Mouse (Mus musculus) stomach, postnatal 0 days (tissue): Measurements from ENCODE around the gene Pspn. TPM values are rescaled to one million over a fixed set of nuclear protein-coding genes. Genes with fewer than 3 reads are reported as not detected.

Source experiments
- ATAC-seq: fragments of 200-750 bp; cut with Nextera tagmentation; 2 replicates; pipeline ENCODE4 v1.8.0; 2017; ENCODE audit not compliant: low FRiP score, low TSS enrichment
- DNase-seq: peaks from one replicate; pipeline ENCODE4 v3.0.0-alpha.2; 2016; ENCODE audit warnings: low spot score
- H3K27ac ChIP-seq: fragments of 300-500 bp; sonication (generic); replicated peaks from 2 replicates; pipeline ENCODE4 v1.5.1; 2014; ENCODE audit warnings: mild to moderate bottlenecking, control low read depth
- H3K27me3 ChIP-seq: fragments of 300-500 bp; sonication (generic); 2 replicates; pipeline ENCODE4 v1.6.1; 2014; ENCODE audit warnings: low read length; ENCODE audit not compliant: control insufficient read depth, insufficient read depth
- H3K36me3 ChIP-seq: fragments of 300-500 bp; sonication (generic); 2 replicates; pipeline ENCODE4 v1.6.1; 2014; ENCODE audit warnings: low read length, mixed read lengths; ENCODE audit not compliant: control insufficient read depth, insufficient read depth
- H3K4me1 ChIP-seq: fragments of 300-500 bp; sonication (generic); replicated peaks from 2 replicates; pipeline ENCODE4 v1.6.1; 2014; ENCODE audit warnings: antibody characterized with exemption; ENCODE audit not compliant: control insufficient read depth, insufficient read depth
- H3K4me2 ChIP-seq: fragments of 300-500 bp; sonication (generic); replicated peaks from 2 replicates; pipeline ENCODE4 v1.6.1; 2014; ENCODE audit warnings: low read depth, mild to moderate bottlenecking, control low read depth, moderate library complexity
- H3K4me3 ChIP-seq: fragments of 300-500 bp; sonication (generic); 2 replicates; pipeline ENCODE4 v1.5.1; 2014; ENCODE audit warnings: low read depth, low read length, control low read depth
- H3K9ac ChIP-seq: fragments of 300-500 bp; sonication (generic); 2 replicates; pipeline ENCODE4 v1.6.1; 2014; ENCODE audit warnings: mild to moderate bottlenecking, low read length, control low read depth, mixed read lengths
- H3K9me3 ChIP-seq: fragments of 300-500 bp; sonication (generic); 2 replicates; pipeline ENCODE4 v1.6.1; 2016; ENCODE audit warnings: low read length; ENCODE audit not compliant: control insufficient read depth
- CTCF ChIP-seq: IDR thresholded peaks from 2 replicates; pipeline ENCODE4 v1.5.1; 2016; ENCODE audit warnings: antibody characterized with exemption, low read depth, mild to moderate bottlenecking, moderate library complexity
- EP300 ChIP-seq: optimal IDR thresholded peaks from 2 replicates; pipeline ENCODE3; 2016; ENCODE audit warnings: antibody characterized with exemption
- WGBS: fragments of 180-500 bp; shearing (Covaris S2); extraction: QIAGEN DNeasy Blood & Tissue Kit; methylation state at CpG from one replicate; pipeline ENCODE4 v1.1.7; 2014; 5-methylcytosine and 5-hydroxymethylcytosine counted together
- polyA plus RNA-seq: library from polyadenylated mRNA; unstranded; fragments of >200 nt; fragmentation: Nextera tagmentation; extraction: Ambion mirVana; gene quantifications from 2 replicates; pipeline ENCODE4 v1.2.1, GENCODE M21; 2015

Gene Pspn
- polyA plus RNA-seq, 1 experiment from 2014 or later, result not detected

DNA sequence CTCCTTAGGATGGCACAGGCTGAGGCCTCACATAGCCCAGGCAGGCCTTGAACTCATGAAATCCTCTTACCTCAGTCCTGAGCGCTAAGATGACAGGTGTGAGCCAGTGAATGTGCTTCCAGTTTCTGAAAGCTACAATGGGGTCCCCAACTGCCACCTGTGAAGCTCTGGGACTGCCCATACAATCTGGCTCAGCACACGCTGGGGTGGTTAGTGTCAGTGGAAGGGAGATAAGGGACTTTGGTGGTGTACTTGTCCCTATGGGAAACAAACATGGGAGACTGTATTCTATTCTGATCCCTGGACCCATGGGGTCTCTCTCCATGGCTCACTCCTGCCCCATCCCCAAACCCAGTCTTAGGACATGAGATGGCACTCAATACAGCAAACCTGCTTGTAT lies 19.9 kb upstream of the Pspn start:
- ATAC-seq, result no peak
- H3K4me1 ChIP-seq, result no peaks in the 10 kb centered on the region
- TF ChIP-seq CTCF (no peak), EP300 (no peak)
- H3K27me3 ChIP-seq, result no peaks in the 10 kb centered on the region
- 71% methylated on average over 2 of the region's 2 CpGs for WGBS
- H3K4me3 ChIP-seq, result no peak overlapping the region
- H3K9ac ChIP-seq, result no peak overlapping the region
- H3K4me2 ChIP-seq, result no peak overlapping the region
- DNase-seq, result no peak
- H3K27ac ChIP-seq, result no peak overlapping the region
- peaks cover 28% of the 10 kb centered on the region for H3K36me3 ChIP-seq
- H3K9me3 ChIP-seq, result no peaks in the 10 kb centered on the region

DNA sequence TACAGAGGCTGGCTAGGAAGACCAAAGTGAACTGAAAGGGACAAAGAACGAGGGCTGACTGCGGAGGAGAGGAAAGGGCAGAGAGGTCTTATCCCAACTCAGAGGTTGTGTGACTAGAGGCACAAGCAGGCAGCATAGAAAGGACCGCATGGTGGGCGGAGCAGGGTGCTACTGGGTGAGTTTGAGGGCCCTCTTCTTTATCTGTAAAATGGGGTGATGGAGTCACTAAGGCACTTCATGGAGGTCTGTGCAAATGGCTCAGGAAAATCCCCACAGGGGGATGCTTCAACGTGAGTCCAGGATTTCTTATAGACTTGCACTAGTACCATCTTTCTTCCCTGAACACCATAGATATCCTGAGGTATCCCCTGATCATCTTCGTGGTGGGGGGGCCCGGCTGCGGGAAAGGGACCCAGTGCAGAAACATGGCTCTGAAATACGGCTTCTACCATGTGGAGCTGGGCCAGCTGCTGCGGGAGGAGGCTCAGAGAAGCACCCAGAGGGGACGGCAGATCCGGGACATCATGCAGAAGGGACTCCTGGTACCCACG lies 12.5 kb upstream of the Pspn start:
- Histone ChIP-seq H3K27me3 (no peaks in the 10 kb centered on the region), H3K36me3 (no peaks in the 10 kb centered on the region), H3K27ac (peak overlapping the region; percentile 92), H3K4me1 (peaks cover 5% of the 10 kb centered on the region; the same call in 1 of the 2 replicates), H3K9me3 (no peaks in the 10 kb centered on the region), H3K9ac (peak overlapping the region; percentile 79; the same call in 1 of the 2 replicates), H3K4me3 (peak overlapping the region; percentile 64; the same call in 1 of the 2 replicates), H3K4me2 (peak overlapping the region; percentile 86)
- no peak for DNase-seq
- TF ChIP-seq EP300 (no peak), CTCF (no peak)
- no peak for ATAC-seq
- WGBS, result 63% methylated on average over 13 of the region's 13 CpGs

DNA sequence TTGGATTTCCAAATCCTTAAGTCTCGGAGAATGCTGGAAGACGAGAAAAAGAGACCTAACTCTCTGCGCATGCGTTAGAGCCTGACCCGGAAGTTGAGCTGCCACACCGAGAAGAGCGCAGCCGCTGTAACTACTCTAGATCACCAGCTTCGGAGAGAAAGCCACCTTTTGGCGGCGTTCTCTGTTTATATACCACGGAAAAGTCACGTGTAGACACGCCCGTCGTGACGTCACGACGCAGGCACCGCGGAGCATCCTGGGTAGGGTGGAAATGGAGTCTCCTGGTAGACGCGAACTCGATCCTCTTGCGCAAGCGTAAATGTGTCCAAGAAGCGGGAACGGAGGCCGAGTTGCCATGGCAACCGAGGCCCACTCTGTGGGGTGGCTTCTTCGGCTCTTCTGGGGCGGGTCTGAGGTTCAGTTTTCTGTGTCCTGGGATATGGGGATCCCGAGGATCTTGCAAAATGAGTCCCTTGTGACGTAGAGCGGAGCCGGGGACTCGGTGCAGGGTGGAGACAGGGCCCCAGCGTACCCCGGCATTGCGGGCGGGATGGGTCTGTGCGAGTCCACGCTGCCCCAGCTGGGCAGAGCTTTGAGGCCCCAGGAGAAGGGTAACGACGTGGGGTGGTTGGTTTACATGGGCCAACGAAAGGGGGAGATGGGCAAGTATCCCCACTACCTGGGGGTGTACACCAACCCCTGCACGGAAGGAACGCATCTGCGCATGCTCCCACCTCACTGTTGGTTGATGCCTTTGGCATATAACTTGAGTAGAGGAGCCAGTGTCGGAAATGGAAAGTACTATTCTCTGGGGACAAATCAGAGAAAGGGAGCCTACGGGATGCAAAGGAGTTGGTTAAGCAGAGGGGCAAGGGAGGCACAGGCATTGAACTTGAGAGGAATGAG lies 11.7 kb upstream of the Pspn start, which contains the start of the genes Gtf2f1 and Gm17949:
Gtf2f1 (minus strand) TSS at position 53 of the 906 bp plus-strand sequence.
Gm17949 (plus strand) TSS at position 234 of the 906 bp plus-strand sequence.
- DNase-seq, result peak; percentile 96
- ATAC-seq, result peak; percentile 90
- H3K27ac ChIP-seq, result peak within 1 kb of the TSS; percentile 92
- H3K27me3 ChIP-seq, result no peaks in the 10 kb centered on the region
- peak within 1 kb of the TSS; percentile 79 for H3K9ac ChIP-seq
- under 1% methylated on average over 51 of the region's 51 CpGs for WGBS
- peaks cover 5% of the 10 kb centered on the region; the same call in 1 of the 2 replicates for H3K4me1 ChIP-seq
- peaks cover 3% of the 10 kb centered on the region; the same call in 1 of the 2 replicates for H3K36me3 ChIP-seq
- TF ChIP-seq EP300 (no peak), CTCF (peak; percentile 48)
- H3K4me2 ChIP-seq, result peak within 1 kb of the TSS; percentile 90
- H3K4me3 ChIP-seq, result peak within 1 kb of the TSS; percentile 64
- no peaks in the 10 kb centered on the region for H3K9me3 ChIP-seq

DNA sequence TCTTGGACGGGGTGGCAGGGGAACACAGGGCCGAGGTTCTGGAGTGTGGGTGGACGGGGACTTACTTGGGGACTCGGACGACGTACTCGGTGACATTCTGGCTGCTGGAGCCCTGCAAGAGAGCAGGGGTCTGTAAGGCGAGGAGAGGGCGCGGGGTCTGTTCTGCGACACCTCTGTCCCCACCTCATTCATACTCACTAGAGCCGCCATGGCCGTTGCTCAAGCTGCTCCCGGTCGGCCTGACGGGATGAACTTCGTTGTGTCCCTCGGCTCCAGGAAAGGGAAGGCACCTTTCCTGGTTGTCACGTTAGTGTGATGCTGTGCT lies 11.1 kb upstream of the Pspn start:
- peak overlapping the region; percentile 85 for H3K27ac ChIP-seq
- peak overlapping the region; percentile 64 for H3K4me3 ChIP-seq
- H3K9me3 ChIP-seq, result no peaks in the 10 kb centered on the region
- peaks cover 5% of the 10 kb centered on the region; the same call in 1 of the 2 replicates for H3K4me1 ChIP-seq
- no peaks in the 10 kb centered on the region for H3K27me3 ChIP-seq
- peak overlapping the region; percentile 73 for H3K9ac ChIP-seq
- peaks cover 5% of the 10 kb centered on the region; the same call in 1 of the 2 replicates for H3K36me3 ChIP-seq
- peak overlapping the region; percentile 90 for H3K4me2 ChIP-seq
- 2% methylated on average over 19 of the region's 19 CpGs for WGBS
- ATAC-seq (peak; percentile 26), DNase-seq (no peak)
- TF ChIP-seq EP300, result no peak
- no peak for TF ChIP-seq CTCF

DNA sequence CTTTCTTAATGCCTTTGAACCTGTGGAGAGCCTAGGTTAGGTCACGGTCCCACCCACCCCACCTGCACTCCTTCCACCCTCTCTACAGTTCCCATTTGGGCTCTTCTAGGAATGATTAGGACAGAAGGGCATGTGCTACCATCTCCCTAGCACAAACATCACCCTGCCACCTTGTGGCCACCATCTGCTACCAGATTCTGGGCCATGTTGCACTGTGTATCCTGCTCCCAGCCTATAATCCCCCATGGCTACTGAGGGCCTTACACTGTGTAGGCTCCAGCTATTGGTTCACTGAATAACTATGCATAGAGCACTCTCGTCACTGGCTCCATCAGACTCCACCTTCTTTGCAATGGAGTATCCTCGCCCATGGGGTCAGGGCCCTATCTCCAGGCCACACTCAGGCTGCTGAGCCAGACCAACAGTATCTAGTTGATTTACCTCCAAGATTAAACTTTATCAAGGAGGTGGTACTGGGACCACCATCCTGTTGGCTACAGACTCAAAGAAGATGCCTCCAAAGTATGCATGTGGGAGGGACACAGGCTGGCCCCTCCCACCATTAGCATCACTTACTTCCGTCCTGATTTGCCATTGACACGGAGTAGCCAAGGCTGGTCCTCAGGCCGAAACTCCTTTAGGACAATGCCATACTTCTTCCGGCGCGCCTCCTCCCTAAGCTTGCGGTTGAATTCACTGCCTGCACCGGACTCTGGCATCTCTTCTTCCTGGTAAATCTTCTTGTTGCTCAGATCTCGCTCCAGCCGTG lies 7.5 kb upstream of the Pspn start:
- WGBS, result 90% methylated on average over 13 of the region's 13 CpGs
- DNase-seq, result no peak
- H3K27me3 ChIP-seq, result no peaks in the 10 kb centered on the region
- H3K4me2 ChIP-seq, result no peak overlapping the region
- H3K36me3 ChIP-seq, result peaks cover 15% of the 10 kb centered on the region
- TF ChIP-seq EP300 (no peak), CTCF (peak; percentile 64)
- no peak overlapping the region for H3K9ac ChIP-seq
- ATAC-seq, result no peak
- peak overlapping the region; percentile 58; the same call in 1 of the 2 replicates for H3K27ac ChIP-seq
- H3K4me3 ChIP-seq, result no peak overlapping the region
- peaks cover 5% of the 10 kb centered on the region; the same call in 1 of the 2 replicates for H3K4me1 ChIP-seq
- no peaks in the 10 kb centered on the region for H3K9me3 ChIP-seq
